Mouse (Mus musculus) limb, embryonic 13.5 days (tissue): ENCODE results near the gene Sult3a2. TPM values are rescaled to one million over a fixed set of nuclear protein-coding genes. Genes with fewer than 3 reads are reported as not detected.

ENCODE experiments used
- ATAC-seq: fragments of 200-750 bp; cut with Nextera tagmentation; 2 replicates; pipeline ENCODE4 v1.8.0; 2017; ENCODE audit warnings: low read depth, moderate number of reproducible peaks, moderate TSS enrichment; ENCODE audit not compliant: low FRiP score
- H3K27ac ChIP-seq: fragments of 300-500 bp; sonication (generic); 2 replicates; pipeline ENCODE4 v1.5.1; 2015; ENCODE audit warnings: inconsistent platforms, mild to moderate bottlenecking, moderate library complexity
- H3K27me3 ChIP-seq: fragments of 300-500 bp; sonication (generic); 2 replicates; pipeline ENCODE4 v1.6.1; 2015; ENCODE audit warnings: mild to moderate bottlenecking, inconsistent platforms
- H3K36me3 ChIP-seq: fragments of 300-500 bp; sonication (generic); 2 replicates; pipeline ENCODE4 v1.6.1; 2015; ENCODE audit warnings: inconsistent platforms, mild to moderate bottlenecking, moderate library complexity
- H3K4me1 ChIP-seq: fragments of 300-500 bp; sonication (generic); 2 replicates; pipeline ENCODE4 v1.6.1; 2015; ENCODE audit warnings: inconsistent platforms
- H3K4me2 ChIP-seq: fragments of 300-500 bp; sonication (generic); replicated peaks from 2 replicates; pipeline ENCODE4 v1.6.1; 2015; ENCODE audit warnings: inconsistent platforms, mild to moderate bottlenecking, moderate library complexity
- H3K4me3 ChIP-seq: fragments of 300-500 bp; sonication (generic); 2 replicates; pipeline ENCODE4 v1.5.1; 2015; ENCODE audit warnings: moderate library complexity, mild to moderate bottlenecking, inconsistent platforms
- H3K9ac ChIP-seq: fragments of 300-500 bp; sonication (generic); 2 replicates; pipeline ENCODE4 v1.6.1; 2015; ENCODE audit warnings: mild to moderate bottlenecking, inconsistent platforms
- H3K9me3 ChIP-seq: fragments of 300-500 bp; sonication (generic); 2 replicates; pipeline ENCODE4 v1.6.1; 2016; ENCODE audit warnings: inconsistent platforms
- WGBS: fragments of 180-500 bp; shearing (Covaris S2); methylation state at CpG from one replicate; pipeline ENCODE4 v1.1.7; 2015; 5-methylcytosine and 5-hydroxymethylcytosine counted together
- polyA plus RNA-seq: library from polyadenylated mRNA; unstranded; fragments of >200 nt; fragmentation: Nextera tagmentation; extraction: Ambion mirVana; gene quantifications from 2 replicates; pipeline ENCODE4 v1.2.1, GENCODE M21; 2015

Sult3a2 gene
- polyA plus RNA-seq, 1 experiment from 2014 or later = not detected

- H3K27me3 ChIP-seq = no peaks in the 10 kb centered on the region
- no peaks in the 10 kb centered on the region for H3K36me3 ChIP-seq
- H3K9ac ChIP-seq = no peak overlapping the region
- WGBS = 36% methylated on average over 6 of the region's 6 CpGs
- ATAC-seq = no peak
- no peak overlapping the region for H3K4me2 ChIP-seq
- H3K4me3 ChIP-seq = no peak overlapping the region
- no peak overlapping the region for H3K27ac ChIP-seq
- no peaks in the 10 kb centered on the region for H3K9me3 ChIP-seq
- no peaks in the 10 kb centered on the region for H3K4me1 ChIP-seq
Observed at GRCm38 (mm10) chr10:33723764-33724163, 62.7 kb downstream of the Sult3a2 start.

DNA sequence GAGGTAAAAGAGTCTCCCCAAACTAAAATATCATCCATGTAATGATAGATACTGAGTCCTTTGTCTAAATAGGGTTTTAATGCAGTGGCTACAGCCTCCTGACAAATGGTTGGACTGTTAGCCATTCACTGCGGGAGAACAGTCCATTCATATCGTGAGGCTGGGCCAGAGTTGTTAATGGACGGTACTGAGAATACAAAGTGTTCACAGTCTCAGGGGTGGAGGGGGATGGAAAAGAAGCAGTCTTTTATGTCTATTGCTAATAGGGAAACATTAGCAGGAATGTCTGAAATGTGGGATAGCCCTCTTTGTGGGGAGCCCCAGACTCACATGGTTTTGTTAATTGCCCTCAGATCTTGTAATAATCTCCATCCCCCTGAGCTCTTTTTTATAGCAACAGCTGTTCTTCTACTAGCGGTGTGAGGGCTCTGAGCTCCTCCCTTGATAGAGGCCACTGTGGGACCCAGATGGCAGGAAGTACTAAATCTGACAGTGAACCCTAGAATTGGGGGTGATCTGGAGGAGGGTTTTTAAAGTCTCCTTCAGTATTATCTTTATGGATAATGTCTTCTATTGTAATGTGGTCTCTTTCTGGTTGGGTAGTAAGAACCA lies 64.6 kb downstream of the Sult3a2 start:
- no peak for ATAC-seq
- 31% methylated on average over 4 of the region's 4 CpGs for WGBS

More for the DNA sequence above, 64.6 kb downstream of the Sult3a2 start:
- no peak overlapping the region for H3K27ac ChIP-seq
- no peaks in the 10 kb centered on the region for H3K4me1 ChIP-seq
- H3K36me3 ChIP-seq = no peaks in the 10 kb centered on the region
- H3K9ac ChIP-seq = no peak overlapping the region
- H3K27me3 ChIP-seq = no peaks in the 10 kb centered on the region
- H3K9me3 ChIP-seq = no peaks in the 10 kb centered on the region
- no peak overlapping the region for H3K4me2 ChIP-seq
- H3K4me3 ChIP-seq = no peak overlapping the region

Other genes with a start within 250 kb of the Sult3a2 start
- 0.09 and 0.13 TPM in 2 replicates for gene Clvs2, start 161.9 kb downstream of the Sult3a2 start, polyA plus RNA-seq
- gene Sult3a1, start 71.0 kb upstream of the Sult3a2 start, polyA plus RNA-seq = not detected in 2 replicates
- not detected in 2 replicates for gene Rsph4a, start 118.4 kb upstream of the Sult3a2 start, polyA plus RNA-seq
- gene Zup1, start 164.6 kb upstream of the Sult3a2 start, polyA plus RNA-seq = 28.9 and 29.5 TPM in 2 replicates
- 146 and 152 TPM in 2 replicates for gene Rwdd1, start 232.9 kb upstream of the Sult3a2 start, polyA plus RNA-seq